Mouse (Mus musculus) G1E-ER4 (cell line): ENCODE results near the gene Tspan18. TPM values are rescaled to one million over a fixed set of nuclear protein-coding genes. Genes with fewer than 3 reads are reported as not detected.

ENCODE experiments used
- GATA1 ChIP-seq: IDR thresholded peaks from one replicate; pipeline ENCODE4 v1.8.0; 2012; ENCODE audit warnings: low read length, inconsistent platforms
- polyA plus RNA-seq: library from polyadenylated mRNA; stranded (reverse); fragments of >175 nt; gene quantifications from 2 replicates; pipeline ENCODE4 v1.2.3, GENCODE M21; 2012

Gene Tspan18
- polyA plus RNA-seq, 1 experiment, result 0.97 TPM

GRCm38 (mm10) chr2:93160467-93161035 lies 173.8 kb downstream of the Tspan18 start:
- no peak for TF ChIP-seq GATA1

GRCm38 (mm10) chr2:93154486-93155032 lies 179.7 kb downstream of the Tspan18 start:
- TF ChIP-seq GATA1, result no peak

- TF ChIP-seq GATA1, result no peak
These were observed 180.5 kb downstream of the Tspan18 start for GRCm38 (mm10) chr2:93153833-93154232.

GRCm38 (mm10) chr2:93152883-93153491 lies 181.3 kb downstream of the Tspan18 start:
- no peak for TF ChIP-seq GATA1

GRCm38 (mm10) chr2:93152191-93152601 lies 182.1 kb downstream of the Tspan18 start:
- TF ChIP-seq GATA1, result no peak

Other genes starting within 250 kb of the Tspan18 start
- not detected in 2 replicates for gene Trp53i11, start 147.0 kb downstream of the Tspan18 start, polyA plus RNA-seq
- gene Cd82, start 128.6 kb upstream of the Tspan18 start, polyA plus RNA-seq, result not detected in 2 replicates
- gene Gm10803, start 226.1 kb upstream of the Tspan18 start, polyA plus RNA-seq, result not detected in 2 replicates